Mouse (Mus musculus) olfactory bulb, adult 2 months (tissue): ENCODE data around the gene Lrrfip1. TPM values are rescaled to one million over a fixed set of nuclear protein-coding genes. Genes with fewer than 3 reads are reported as not detected.

Experiments
- H3K27ac ChIP-seq: fragments of 200-500 bp; 2 replicates; pipeline ENCODE4 v1.5.1; 2012; ENCODE audit warnings: low read depth, low read length; ENCODE audit not compliant: insufficient read depth
- H3K4me1 ChIP-seq: fragments of 200-500 bp; 2 replicates; pipeline ENCODE4 v1.6.1; 2012; ENCODE audit warnings: low read length; ENCODE audit not compliant: control insufficient read depth, insufficient read depth
- H3K4me3 ChIP-seq: fragments of 200-500 bp; 2 replicates; pipeline ENCODE4 v1.5.1; 2012; ENCODE audit warnings: mild to moderate bottlenecking, low read depth, low read length, moderate library complexity; ENCODE audit not compliant: insufficient read depth
- CTCF ChIP-seq: fragments of 200-500 bp; IDR thresholded peaks from 2 replicates; pipeline ENCODE4 v1.5.1; 2012; ENCODE audit warnings: low read depth, mild to moderate bottlenecking, low read length, moderate library complexity; ENCODE audit not compliant: insufficient read depth
- POLR2A ChIP-seq: fragments of 200-500 bp; IDR thresholded peaks from 2 replicates; pipeline ENCODE4 v1.6.1; 2012; ENCODE audit warnings: mild to moderate bottlenecking, low read depth, low read length, moderate library complexity; ENCODE audit not compliant: insufficient read depth
- WGBS: fragments of 180-500 bp; shearing (Covaris S2); methylation state at CpG from one replicate; pipeline ENCODE4 v1.1.7; 2018; 5-methylcytosine and 5-hydroxymethylcytosine counted together
- polyA plus RNA-seq: library from polyadenylated mRNA; stranded (reverse); fragments of >200 nt; gene quantifications from 2 replicates; pipeline ENCODE4 v1.2.4, GENCODE M21; 2012; ENCODE audit warnings: low replicate concordance; ENCODE audit not compliant: missing spikeins, insufficient read depth, insufficient read length

The Lrrfip1 gene
- polyA plus RNA-seq, 1 experiment = not detected

- Histone ChIP-seq H3K27ac (no peak overlapping the region), H3K4me3 (no peak overlapping the region), H3K4me1 (peaks cover 5% of the 10 kb centered on the region; the same call in 1 of the 2 replicates)
- TF ChIP-seq POLR2A (no peak), CTCF (no peak)
- WGBS = 82% methylated on average over 2 of the region's 2 CpGs
Observed at GRCm38 (mm10) chr1:91093296-91093695, 94.8 kb downstream of the Lrrfip1 start.

DNA sequence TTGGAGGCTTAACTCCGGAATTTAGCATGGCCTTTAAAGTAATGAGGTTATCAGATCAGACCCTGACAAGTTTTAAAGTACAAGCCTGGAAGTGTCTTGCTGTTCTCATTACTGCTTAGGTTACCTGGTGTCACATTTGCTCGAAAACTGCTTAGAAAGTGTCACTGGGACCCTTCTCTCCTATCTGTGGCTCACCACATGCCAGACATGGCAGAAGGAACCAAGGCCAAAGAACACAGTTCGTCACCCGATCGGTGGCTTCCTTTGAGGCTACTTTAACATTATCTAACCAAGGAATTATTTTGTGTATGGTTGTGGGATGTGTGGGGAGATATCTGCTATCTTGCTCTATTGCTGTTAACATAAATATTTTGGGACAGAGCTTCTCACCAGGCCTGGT, 95.5 kb downstream of the Lrrfip1 start:
- Histone ChIP-seq H3K4me1 (0 out of 2 replicates have a peak, but pooled peaks cover 2% of the 10 kb centered on the region), H3K27ac (no peak overlapping the region), H3K4me3 (no peak overlapping the region)
- TF ChIP-seq POLR2A (no peak), CTCF (no peak)
- WGBS = 93% methylated on average over 5 of the region's 5 CpGs

DNA sequence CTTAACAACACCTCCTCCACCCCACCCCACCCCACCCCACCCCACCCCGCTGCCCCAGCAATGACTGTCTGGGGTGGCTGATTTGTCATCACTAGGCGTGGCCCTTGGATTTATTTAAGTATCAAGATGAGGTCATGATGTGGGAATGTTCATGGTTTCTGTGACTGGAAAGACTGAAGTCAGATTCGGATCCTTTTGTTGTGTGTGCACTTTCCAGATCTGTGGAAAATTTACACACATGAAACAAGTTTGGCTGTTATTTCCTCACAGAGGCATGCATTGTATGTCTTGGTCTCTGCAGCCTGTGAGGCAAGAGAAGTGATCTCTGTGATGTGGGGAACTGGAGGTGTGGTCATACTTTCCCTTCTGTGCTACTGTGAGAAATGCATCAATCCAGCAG, 96.7 kb downstream of the Lrrfip1 start:
- Histone ChIP-seq H3K4me3 (no peak overlapping the region), H3K4me1 (0 out of 2 replicates have a peak, but pooled peaks cover 2% of the 10 kb centered on the region), H3K27ac (no peak overlapping the region)
- WGBS = 77% methylated on average over 3 of the region's 3 CpGs
- no peak for TF ChIP-seq CTCF
- TF ChIP-seq POLR2A = no peak

DNA sequence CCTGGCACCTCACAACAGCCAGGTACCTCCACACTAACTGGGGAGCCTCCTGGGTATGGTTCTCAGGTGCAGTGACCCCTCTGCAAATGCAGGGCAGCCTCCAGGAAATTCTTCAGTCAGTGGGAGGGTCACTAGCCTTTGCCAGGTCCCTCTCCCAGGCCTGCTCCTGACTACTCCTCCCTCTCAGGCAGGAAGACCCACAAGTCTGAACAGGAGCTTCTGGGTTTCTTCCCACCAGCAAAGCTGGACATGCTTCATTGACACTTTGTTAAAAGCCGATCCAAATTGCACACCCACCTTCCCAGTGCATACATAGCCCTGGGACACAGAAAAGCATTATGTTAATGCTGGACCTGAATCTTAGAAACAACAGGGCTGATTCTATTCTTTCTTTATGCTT, 97.3 kb downstream of the Lrrfip1 start:
- TF ChIP-seq POLR2A (no peak), CTCF (no peak)
- Histone ChIP-seq H3K4me1 (0 out of 2 replicates have a peak, but pooled peaks cover 2% of the 10 kb centered on the region), H3K4me3 (no peak overlapping the region), H3K27ac (no peak overlapping the region)
- 69% methylated on average over 1 of the region's 1 CpGs for WGBS

DNA sequence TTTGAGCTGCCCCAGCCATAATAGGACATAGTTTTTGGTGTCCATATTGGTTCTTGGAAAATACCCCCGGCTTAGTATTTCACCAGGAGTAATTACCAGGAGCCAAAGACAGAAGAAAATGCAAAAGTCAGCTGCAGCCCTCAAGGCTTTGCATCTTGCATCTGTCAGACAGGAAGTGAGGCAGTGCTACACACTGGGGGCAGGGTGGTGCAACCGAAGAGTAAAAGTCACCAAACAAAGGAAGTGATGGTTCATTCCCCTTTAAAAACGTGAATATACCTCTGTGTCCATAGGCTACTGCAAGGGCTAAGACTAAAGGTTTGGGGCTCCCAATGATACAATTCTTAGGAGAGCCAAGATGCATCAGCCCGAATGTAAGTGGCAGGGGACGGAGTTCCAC, 98.0 kb downstream of the Lrrfip1 start:
- Histone ChIP-seq H3K27ac (no peak overlapping the region), H3K4me1 (0 out of 2 replicates have a peak, but pooled peaks cover 2% of the 10 kb centered on the region), H3K4me3 (no peak overlapping the region)
- TF ChIP-seq CTCF (no peak), POLR2A (no peak)
- 78% methylated on average over 5 of the region's 5 CpGs for WGBS

GRCm38 (mm10) chr1:91097283-91097834, 98.8 kb downstream of the Lrrfip1 start:
- WGBS = 93% methylated on average over 11 of the region's 11 CpGs
- no peak for TF ChIP-seq CTCF
- no peak for TF ChIP-seq POLR2A
- no peak overlapping the region for H3K4me3 ChIP-seq
- H3K27ac ChIP-seq = no peak overlapping the region
- no peaks in the 10 kb centered on the region for H3K4me1 ChIP-seq

DNA sequence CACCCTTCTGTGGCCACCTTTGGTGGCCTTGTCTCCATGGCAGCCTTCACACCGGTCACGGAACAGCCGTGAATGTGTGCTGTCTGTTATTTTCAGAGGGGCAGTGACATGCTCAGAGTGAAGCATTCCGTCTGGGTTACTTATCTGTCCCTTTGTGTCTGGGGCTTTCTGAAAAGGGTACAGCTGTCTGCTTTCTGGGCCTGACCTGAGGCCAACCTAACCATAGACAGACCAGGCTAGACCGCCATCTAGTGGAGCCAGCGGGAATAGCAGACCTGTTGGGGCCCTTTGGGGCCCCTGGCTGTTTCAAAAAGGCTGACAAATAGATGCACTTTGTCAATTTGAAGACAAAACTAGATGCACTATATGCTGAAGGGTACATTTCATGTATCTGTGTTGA, 100.3 kb downstream of the Lrrfip1 start:
- TF ChIP-seq POLR2A (no peak), CTCF (peak; percentile 53; the same call in 1 of the 2 replicates)
- H3K4me3 ChIP-seq = no peak overlapping the region
- no peak overlapping the region for H3K27ac ChIP-seq
- no peaks in the 10 kb centered on the region for H3K4me1 ChIP-seq
- WGBS = 37% methylated on average over 6 of the region's 6 CpGs

GRCm38 (mm10) chr1:91101709-91102440, 103.3 kb downstream of the Lrrfip1 start:
- Histone ChIP-seq H3K27ac (no peak overlapping the region), H3K4me1 (no peaks in the 10 kb centered on the region), H3K4me3 (no peak overlapping the region)
- TF ChIP-seq POLR2A (no peak), CTCF (no peak)
- 63% methylated on average over 11 of the region's 11 CpGs for WGBS

DNA sequence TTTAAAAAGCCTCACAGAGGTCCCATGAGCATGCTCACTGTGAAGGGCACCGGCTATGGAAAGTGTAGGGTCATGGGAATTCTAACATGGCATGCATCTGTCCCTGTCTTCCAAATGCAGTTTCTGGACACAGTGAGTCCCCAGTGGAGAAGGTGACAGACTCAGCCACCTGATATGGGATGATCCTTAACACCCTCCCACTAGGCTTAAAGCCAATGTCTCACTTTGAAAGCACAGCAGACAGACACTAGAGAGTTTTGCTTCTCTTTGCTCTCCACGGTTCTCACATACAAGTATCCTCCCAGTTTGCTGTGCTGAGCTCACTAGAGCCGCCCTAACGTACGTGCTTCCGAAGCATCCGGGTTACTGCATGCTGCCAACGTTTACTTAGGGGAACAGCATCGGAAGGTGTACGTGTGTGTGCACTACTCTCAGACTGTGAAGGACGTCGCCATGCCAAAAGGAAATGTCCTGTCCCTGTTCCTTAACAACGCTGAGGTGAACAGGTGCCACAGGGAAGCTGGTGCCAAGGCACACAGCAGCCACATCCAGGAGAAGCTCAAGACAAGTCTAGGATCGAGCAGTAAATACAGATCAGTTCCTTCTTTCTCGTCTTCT, 104.9 kb downstream of the Lrrfip1 start:
- 92% methylated on average over 15 of the region's 15 CpGs for WGBS

More for the DNA sequence above, 104.9 kb downstream of the Lrrfip1 start:
- no peak for TF ChIP-seq CTCF
- TF ChIP-seq POLR2A = no peak
- Histone ChIP-seq H3K4me1 (no peaks in the 10 kb centered on the region), H3K27ac (no peak overlapping the region), H3K4me3 (no peak overlapping the region)
